Mouse (Mus musculus): ENCODE results near the gene Gpatch2l.

The Gpatch2l gene

GRCm38 (mm10) chr12:86276463-86276862 is 34.8 kb downstream of the Gpatch2l start:
- in situ Hi-C loops (cut with MboI; ENCODE audit: low sequenced_read_pairs): no loop called here

GRCm38 (mm10) chr12:86276895-86277294 is 35.2 kb downstream of the Gpatch2l start:
- in situ Hi-C loops (cut with MboI; ENCODE audit: low sequenced_read_pairs): no loop called here

- in situ Hi-C loops (cut with MboI; ENCODE audit: low sequenced_read_pairs): no loop called here
Measured at GRCm38 (mm10) chr12:86280000-86280399, 38.3 kb downstream of the Gpatch2l start.

GRCm38 (mm10) chr12:86285704-86286103 is 44.0 kb downstream of the Gpatch2l start:
- in situ Hi-C loops (cut with MboI; ENCODE audit: low sequenced_read_pairs): no loop called here

GRCm38 (mm10) chr12:86297450-86297849 is 55.8 kb downstream of the Gpatch2l start:
- in situ Hi-C loops (cut with MboI; ENCODE audit: low sequenced_read_pairs): no loop called here

- in situ Hi-C loops (cut with MboI; ENCODE audit: low sequenced_read_pairs): no loop called here
Measured at GRCm38 (mm10) chr12:86302973-86303372, 61.3 kb downstream of the Gpatch2l start.

- in situ Hi-C loops (cut with MboI; ENCODE audit: low sequenced_read_pairs): no loop called here
Measured at GRCm38 (mm10) chr12:86305045-86305444, 63.4 kb downstream of the Gpatch2l start.

GRCm38 (mm10) chr12:86305635-86306243 is 64.1 kb downstream of the Gpatch2l start:
- in situ Hi-C loops (cut with MboI; ENCODE audit: low sequenced_read_pairs): no loop called here

- in situ Hi-C loops (cut with MboI; ENCODE audit: low sequenced_read_pairs): no loop called here
Measured at GRCm38 (mm10) chr12:86309474-86309873, 67.8 kb downstream of the Gpatch2l start.

GRCm38 (mm10) chr12:86309902-86310301 is 68.2 kb downstream of the Gpatch2l start:
- in situ Hi-C loops (cut with MboI; ENCODE audit: low sequenced_read_pairs): no loop called here

- in situ Hi-C loops (cut with MboI; ENCODE audit: low sequenced_read_pairs): no loop called here
Measured at GRCm38 (mm10) chr12:86320629-86321028, 79.0 kb downstream of the Gpatch2l start.

- in situ Hi-C loops (cut with MboI; ENCODE audit: low sequenced_read_pairs): no loop called here
Measured at GRCm38 (mm10) chr12:86324297-86324696, 82.6 kb downstream of the Gpatch2l start.

- in situ Hi-C loops (cut with MboI; ENCODE audit: low sequenced_read_pairs): no loop called here
Measured at GRCm38 (mm10) chr12:86329813-86330212, 88.2 kb downstream of the Gpatch2l start.

GRCm38 (mm10) chr12:86330684-86331083 is 89.0 kb downstream of the Gpatch2l start:
- in situ Hi-C loops (cut with MboI; ENCODE audit: low sequenced_read_pairs): no loop called here

- in situ Hi-C loops (cut with MboI; ENCODE audit: low sequenced_read_pairs): no loop called here
Measured at GRCm38 (mm10) chr12:86331248-86331647, 89.6 kb downstream of the Gpatch2l start.

- in situ Hi-C loops (cut with MboI; ENCODE audit: low sequenced_read_pairs): no loop called here
Measured at GRCm38 (mm10) chr12:86336209-86336608, 94.6 kb downstream of the Gpatch2l start.

GRCm38 (mm10) chr12:86336887-86337286 is 95.2 kb downstream of the Gpatch2l start:
- in situ Hi-C loops (cut with MboI; ENCODE audit: low sequenced_read_pairs): no loop called here

Data from CH12F3 (cell line).